Mouse (Mus musculus) bone marrow macrophage, adult 2 months (primary cell): ENCODE measurements around the gene Il16.

Experiments used
- CTCF ChIP-seq: IDR thresholded peaks from 2 replicates; pipeline ENCODE4 v1.5.1; 2012; ENCODE audit warnings: low read depth, mild to moderate bottlenecking, low read length, moderate library complexity
- POLR2A ChIP-seq: IDR thresholded peaks from 2 replicates; pipeline ENCODE4 v1.6.1; 2012; ENCODE audit warnings: mild to moderate bottlenecking, low read depth, low read length, borderline replicate concordance

DNA sequence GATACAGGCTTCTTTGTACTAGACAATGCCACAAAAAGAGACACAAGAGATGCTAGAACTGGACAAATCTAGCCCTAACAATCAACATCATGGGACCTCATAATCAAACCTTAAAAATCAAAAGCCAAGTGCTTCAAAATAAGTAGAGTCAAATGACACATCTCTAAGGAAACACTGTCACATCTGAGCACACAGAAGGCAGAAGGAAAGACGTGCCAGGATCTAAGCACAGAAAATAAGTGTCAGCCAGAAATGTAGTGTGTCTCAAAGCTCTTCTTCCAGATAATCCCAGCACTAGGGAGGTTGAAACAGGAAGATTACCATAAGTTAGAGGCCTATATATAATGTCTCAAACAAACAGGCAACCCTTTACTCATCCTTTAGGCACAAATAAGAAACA, 31.9 kb downstream of the Il16 start:
- TF ChIP-seq CTCF (no peak), POLR2A (no peak)
